In the genomic region with DNA sequence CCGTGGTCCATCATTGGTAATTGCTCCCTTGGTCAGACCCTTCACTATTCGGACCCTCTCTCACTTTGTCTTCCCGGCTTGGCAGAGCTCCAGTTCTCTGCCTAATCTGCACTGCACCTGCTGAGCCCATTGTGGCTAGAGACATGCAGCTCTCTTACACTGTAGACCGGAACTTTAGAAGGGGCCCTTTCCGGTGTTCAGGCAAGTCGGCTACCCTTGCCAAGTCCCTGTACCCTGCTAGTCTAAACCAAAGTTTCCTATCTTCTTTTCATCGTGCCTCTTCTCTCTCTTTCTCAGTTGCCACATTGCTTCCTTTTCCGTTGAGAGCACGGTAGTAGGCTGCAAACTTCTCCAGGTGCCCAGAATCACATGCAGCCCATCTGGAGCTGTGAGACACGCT, we compare ENCODE assay signal across 14 mouse cellular contexts.
DNase-seq lines count a peak whose midpoint lies in the region; ATAC-seq lines count a peak whose summit lies in the region.
"Had no signal": no experiment of that assay in that cellular context is flagged by ENCODE, and none has a peak within 500 bp of the region (broad histone marks: within the 10 kb centered on the region; RNA-seq: fewer than 3 reads in every experiment).

No protein-coding gene starts in this region.

- H3K27me3 ChIP-seq in heart, embryonic 16.5 days (ENCODE audit: control insufficient read depth, insufficient read depth, low read length), result no peaks in the 10 kb centered on the region; the same call in 1 of the 2 replicates
- H3K27me3 ChIP-seq in hindbrain, embryonic 16.5 days (replicated peaks; ENCODE audit: control insufficient read depth, insufficient read depth, low read length), result no peaks in the 10 kb centered on the region
- H3K27me3 ChIP-seq: lung, embryonic 15.5 days; stomach, embryonic 15.5 days had no signal

- no peaks in the 10 kb centered on the region for H3K36me3 ChIP-seq in heart, embryonic 16.5 days (ENCODE audit: control insufficient read depth, insufficient read depth)
- no peaks in the 10 kb centered on the region for H3K36me3 ChIP-seq in hindbrain, embryonic 16.5 days (ENCODE audit: control insufficient read depth, insufficient read depth, low read length)
- H3K36me3 ChIP-seq: embryonic facial prominence, embryonic 13.5 days; lung, embryonic 15.5 days; stomach, embryonic 15.5 days had no signal

- no peak for DNase-seq in heart, postnatal 4 days
- DNase-seq in 416B (ENCODE audit: low read depth), result peak; percentile 87
- DNase-seq in T-cell, adult 2 months (ENCODE audit: low spot score), result peak; percentile 51
- no peak for DNase-seq in urinary bladder, postnatal 14 days (ENCODE audit: low spot score)
- DNase-seq in layer of hippocampus, postnatal 14 days (ENCODE audit: low spot score in 2 of 2), result no peak
- DNase-seq: cerebellum, adult 9-11 months; kidney, postnatal 36 days had no signal

- no peak overlapping the region for H3K9ac ChIP-seq in heart, embryonic 16.5 days (ENCODE audit: low read length)
- no peak overlapping the region for H3K9ac ChIP-seq in hindbrain, embryonic 16.5 days (ENCODE audit: low read depth, low read length)
- H3K9ac ChIP-seq: embryonic facial prominence, embryonic 13.5 days; lung, embryonic 15.5 days; stomach, embryonic 15.5 days had no signal

- no peaks in the 10 kb centered on the region for H3K9me3 ChIP-seq in heart, embryonic 16.5 days (replicated peaks; ENCODE audit: control insufficient read depth, low read length)
- H3K9me3 ChIP-seq in hindbrain, embryonic 16.5 days (ENCODE audit: control insufficient read depth, low read length), result no peaks in the 10 kb centered on the region
- H3K9me3 ChIP-seq: embryonic facial prominence, embryonic 13.5 days; lung, embryonic 15.5 days; stomach, embryonic 15.5 days had no signal

- no peak overlapping the region for H3K4me3 ChIP-seq in heart, embryonic 16.5 days (ENCODE audit: low read length)
- no peak overlapping the region for H3K4me3 ChIP-seq in hindbrain, embryonic 16.5 days (ENCODE audit: low read length)
- H3K4me3 ChIP-seq: embryonic facial prominence, embryonic 13.5 days; lung, embryonic 15.5 days; stomach, embryonic 15.5 days had no signal

- H3K27ac ChIP-seq in heart, embryonic 16.5 days (ENCODE audit: low read length), result no peak overlapping the region
- no peak overlapping the region for H3K27ac ChIP-seq in hindbrain, embryonic 16.5 days (ENCODE audit: low read depth, low read length)
- H3K27ac ChIP-seq: embryonic facial prominence, embryonic 13.5 days; lung, embryonic 15.5 days; stomach, embryonic 15.5 days had no signal

- no peaks in the 10 kb centered on the region for H3K4me1 ChIP-seq in heart, embryonic 16.5 days (ENCODE audit: control insufficient read depth, insufficient read depth, low read length)
- H3K4me1 ChIP-seq in hindbrain, embryonic 16.5 days (ENCODE audit: control insufficient read depth, insufficient read depth, low read depth, low read length), result no peaks in the 10 kb centered on the region
- H3K4me1 ChIP-seq: lung, embryonic 15.5 days; stomach, embryonic 15.5 days had no signal

- 0 out of 2 replicates have a peak, but pooled peaks have one; percentile 28 for ATAC-seq in heart, embryonic 16.5 days (replicated peaks; ENCODE audit: extremely low read depth, insufficient read depth, low FRiP score)
- ATAC-seq in megakaryocyte progenitor cell, adult 5-6 weeks (replicated peaks; ENCODE audit: poor library complexity), result peak; percentile 66
- ATAC-seq in hindbrain, embryonic 16.5 days, result no peak

- H3K4me2 ChIP-seq in heart, embryonic 16.5 days (ENCODE audit: low read depth, low read length), result no peak overlapping the region
- H3K4me2 ChIP-seq in hindbrain, embryonic 16.5 days (ENCODE audit: low read length), result no peak overlapping the region
- H3K4me2 ChIP-seq: embryonic facial prominence, embryonic 13.5 days; heart, embryonic 11.5 days; lung, embryonic 15.5 days; stomach, embryonic 15.5 days had no signal

- 58% methylated on average over 10 of the region's 10 CpGs for WGBS in heart, embryonic 16.5 days
- 60% methylated on average over 10 of the region's 10 CpGs for WGBS in hindbrain, embryonic 16.5 days

Comparison
In these comparisons a context has a peak if more than half of its experiments do, and no peak if none do; other contexts are left out.
1. DNase-seq: peak in 416B (single experiment) and T-cell, adult 2 months (single experiment); none in heart, postnatal 4 days (single experiment), urinary bladder, postnatal 14 days (single experiment) and layer of hippocampus, postnatal 14 days (0 of 2).